Mouse (Mus musculus) forebrain, embryonic 14.5 days (tissue): ENCODE data around the gene Il17re. TPM values are rescaled to one million over a fixed set of nuclear protein-coding genes. Genes with fewer than 3 reads are reported as not detected.
A peak's percentile ranks its signal among the peaks of the same experiment; 100 is the strongest.

Experiments used
- ATAC-seq: fragments of 200-750 bp; cut with Nextera tagmentation; 2 replicates; pipeline ENCODE4 v1.8.0; 2017; ENCODE audit warnings: mild to moderate bottlenecking, moderate library complexity
- DNase-seq: peaks from one replicate; pipeline ENCODE4 v3.0.0-alpha.2; 2015; ENCODE audit warnings: low spot score
- H3K27ac ChIP-seq: fragments of 300-500 bp; sonication (generic); 2 replicates; pipeline ENCODE4 v1.5.1; 2014; ENCODE audit warnings: low read depth, mild to moderate bottlenecking, control low read depth, low read length, moderate library complexity
- H3K27me3 ChIP-seq: fragments of 300-500 bp; sonication (generic); replicated peaks from 2 replicates; pipeline ENCODE4 v1.6.1; 2014; ENCODE audit warnings: low read length, control low read depth, mixed read lengths; ENCODE audit not compliant: control insufficient read depth, insufficient read depth
- H3K36me3 ChIP-seq: fragments of 300-500 bp; sonication (generic); 2 replicates; pipeline ENCODE4 v1.6.1; 2014; ENCODE audit warnings: low read length, control low read depth; ENCODE audit not compliant: control insufficient read depth, insufficient read depth
- H3K4me1 ChIP-seq: fragments of 300-500 bp; sonication (generic); 2 replicates; pipeline ENCODE4 v1.6.1; 2014; ENCODE audit warnings: antibody characterized with exemption, low read length, control low read depth; ENCODE audit not compliant: control insufficient read depth, insufficient read depth
- H3K4me2 ChIP-seq: fragments of 300-500 bp; sonication (generic); 2 replicates; pipeline ENCODE4 v1.6.1; 2014; ENCODE audit warnings: mild to moderate bottlenecking, control low read depth, low read length
- H3K4me3 ChIP-seq: fragments of 300-500 bp; sonication (generic); 2 replicates; pipeline ENCODE4 v1.5.1; 2014; ENCODE audit warnings: low read depth, low read length, control low read depth
- H3K9ac ChIP-seq: fragments of 300-500 bp; sonication (generic); 2 replicates; pipeline ENCODE4 v1.6.1; 2014; ENCODE audit warnings: mild to moderate bottlenecking, low read length, control low read depth, moderate library complexity
- H3K9me3 ChIP-seq: fragments of 300-500 bp; sonication (generic); replicated peaks from 2 replicates; pipeline ENCODE4 v1.6.1; 2016; ENCODE audit warnings: low read length, control low read depth, mixed read lengths; ENCODE audit not compliant: control insufficient read depth
- WGBS: fragments of 180-500 bp; shearing (Covaris S2); extraction: QIAGEN DNeasy Blood & Tissue Kit; methylation state at CpG from one replicate; pipeline ENCODE4 v1.1.7; 2014; 5-methylcytosine and 5-hydroxymethylcytosine counted together
- polyA plus RNA-seq: library from polyadenylated mRNA; unstranded; fragments of >200 nt; fragmentation: Nextera tagmentation; extraction: Ambion mirVana; gene quantifications from 2 replicates; pipeline ENCODE4 v1.2.1, GENCODE M21; 2014

The Il17re gene
- polyA plus RNA-seq, 1 experiment from 2014 or later, result not detected

DNA sequence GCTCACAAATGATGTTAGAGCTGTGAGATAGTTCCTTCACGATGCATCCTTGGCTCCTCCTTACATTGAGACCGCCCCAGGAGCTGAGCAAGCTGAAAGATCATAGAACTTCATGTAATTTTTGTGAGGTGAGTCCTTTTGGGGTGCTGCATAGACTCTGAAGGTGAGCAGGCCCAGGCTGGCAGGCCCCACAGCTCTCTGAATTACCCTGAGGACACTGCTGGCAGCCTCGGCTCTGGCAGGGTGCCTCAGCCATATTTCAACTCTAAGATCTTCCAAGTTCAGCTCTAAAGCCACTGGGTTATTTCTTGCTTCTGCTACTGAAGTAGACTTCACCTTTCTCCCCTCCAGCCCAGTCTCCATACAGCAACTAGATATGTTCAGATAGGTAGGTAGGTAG is 17.6 kb upstream of the Il17re start:
- Histone ChIP-seq H3K4me2 (no peak overlapping the region), H3K27me3 (no peaks in the 10 kb centered on the region), H3K4me1 (0 out of 2 replicates have a peak, but pooled peaks cover 7% of the 10 kb centered on the region), H3K4me3 (no peak overlapping the region), H3K9ac (no peak overlapping the region), H3K9me3 (no peaks in the 10 kb centered on the region), H3K27ac (no peak overlapping the region), H3K36me3 (no peaks in the 10 kb centered on the region)
- DNase-seq (no peak), ATAC-seq (no peak)
- 86% methylated on average over 3 of the region's 3 CpGs for WGBS

DNA sequence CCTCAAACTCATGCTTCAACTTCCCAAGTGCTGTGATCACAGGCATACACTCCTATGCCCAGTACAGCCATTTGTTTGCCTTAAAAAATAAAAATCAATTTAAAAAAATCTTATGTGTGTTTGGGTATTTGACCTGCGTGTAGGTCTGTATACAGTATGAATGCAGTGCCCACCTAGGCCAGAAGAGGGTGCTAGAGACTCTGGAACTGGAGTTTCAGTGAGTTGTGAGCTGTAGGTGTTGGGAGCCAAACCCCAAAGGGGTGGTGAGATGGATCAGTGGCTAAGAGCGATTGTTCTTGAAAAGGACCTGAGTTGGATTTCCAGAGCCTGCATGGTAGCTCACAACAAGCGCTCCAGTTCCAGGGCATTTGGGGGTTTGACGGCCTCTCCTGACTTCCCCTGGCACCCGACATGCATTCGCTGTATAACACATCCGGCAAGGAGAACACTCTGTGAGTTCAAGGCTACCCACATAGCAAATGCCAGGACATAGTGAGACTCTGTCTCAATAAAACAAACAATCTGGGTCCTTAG is 17.1 kb upstream of the Il17re start:
- DNase-seq (peak; percentile 84), ATAC-seq (peak; percentile 49; the same call in 1 of the 2 replicates)
- Histone ChIP-seq H3K27ac (no peak overlapping the region), H3K4me1 (0 out of 2 replicates have a peak, but pooled peaks cover 7% of the 10 kb centered on the region), H3K9ac (no peak overlapping the region), H3K36me3 (no peaks in the 10 kb centered on the region), H3K4me3 (no peak overlapping the region), H3K9me3 (no peaks in the 10 kb centered on the region), H3K27me3 (no peaks in the 10 kb centered on the region), H3K4me2 (no peak overlapping the region)
- WGBS, result 55% methylated on average over 7 of the region's 7 CpGs

DNA sequence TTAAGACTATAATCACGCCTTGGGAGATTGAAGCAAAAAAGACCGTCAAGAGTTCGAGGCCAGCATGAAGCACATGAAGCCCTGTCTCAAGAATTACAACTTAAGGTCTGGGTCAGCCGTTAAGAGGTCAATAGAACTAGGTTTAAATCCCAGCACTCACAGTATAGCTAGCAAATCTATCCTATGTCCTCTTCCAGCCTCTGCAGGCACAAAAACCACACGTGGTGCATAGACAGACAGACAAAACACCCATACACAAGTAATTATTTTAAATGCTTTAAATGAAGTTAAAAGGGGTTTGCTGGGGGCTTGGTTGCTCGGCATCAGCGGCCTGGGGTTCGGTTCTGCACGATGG is 16.2 kb upstream of the Il17re start:
- Histone ChIP-seq H3K27ac (0 out of 2 replicates have a peak overlapping the region, but pooled peaks have one; percentile 31), H3K27me3 (no peaks in the 10 kb centered on the region), H3K36me3 (peaks cover 3% of the 10 kb centered on the region), H3K4me3 (peak overlapping the region; percentile 92), H3K4me1 (0 out of 2 replicates have a peak, but pooled peaks cover 7% of the 10 kb centered on the region), H3K9me3 (no peaks in the 10 kb centered on the region), H3K4me2 (peak overlapping the region; percentile 79), H3K9ac (peak overlapping the region; percentile 90)
- peak; percentile 24 for ATAC-seq
- WGBS, result 42% methylated on average over 9 of the region's 9 CpGs
- DNase-seq, result no peak

DNA sequence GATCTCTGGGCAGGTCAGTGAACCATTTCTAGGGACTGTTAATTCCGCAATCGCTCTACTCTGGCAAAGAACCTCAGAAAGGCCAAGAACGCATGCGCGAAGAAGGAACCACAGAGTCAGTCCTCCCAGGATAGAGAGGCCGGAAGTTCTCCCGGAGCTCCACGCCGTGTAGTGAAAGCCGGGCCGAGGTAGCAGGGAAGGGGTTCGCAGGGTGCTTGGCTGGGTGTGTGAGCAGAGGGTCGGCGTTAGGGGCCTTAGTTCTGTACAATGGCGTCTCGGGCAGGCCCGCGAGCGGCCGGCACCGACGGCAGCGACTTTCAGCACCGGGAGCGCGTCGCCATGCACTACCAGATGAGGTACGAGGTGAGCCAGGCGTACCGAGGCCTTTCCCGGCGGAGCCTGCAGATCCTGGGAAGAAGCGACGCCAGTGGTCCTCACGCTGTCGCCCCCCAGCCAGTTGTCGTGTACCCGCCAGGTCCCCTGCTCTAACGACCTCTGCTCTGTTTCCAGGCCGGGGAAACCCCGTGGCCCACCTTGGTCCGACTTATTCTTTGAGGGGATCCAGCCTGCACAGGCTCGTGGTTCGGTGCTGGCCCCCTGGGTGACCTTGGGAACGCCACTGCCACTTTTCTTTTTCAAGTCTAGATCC is 15.7 kb upstream of the Il17re start, which contains the start of gene Jagn1:
Gene Jagn1 (plus strand): TSS at position 128 of the 649 bp plus-strand sequence.
- Histone ChIP-seq H3K9me3 (no peaks in the 10 kb centered on the region), H3K4me3 (peak within 1 kb of the TSS; percentile 92), H3K4me1 (0 out of 2 replicates have a peak, but pooled peaks cover 7% of the 10 kb centered on the region), H3K36me3 (peaks cover 8% of the 10 kb centered on the region), H3K27me3 (no peaks in the 10 kb centered on the region), H3K27ac (peak within 1 kb of the TSS; percentile 63), H3K9ac (peak within 1 kb of the TSS; percentile 90), H3K4me2 (peak within 1 kb of the TSS; percentile 79)
- ATAC-seq (peak; percentile 95), DNase-seq (peak; percentile 97)
- under 1% methylated on average over 45 of the region's 45 CpGs for WGBS

DNA sequence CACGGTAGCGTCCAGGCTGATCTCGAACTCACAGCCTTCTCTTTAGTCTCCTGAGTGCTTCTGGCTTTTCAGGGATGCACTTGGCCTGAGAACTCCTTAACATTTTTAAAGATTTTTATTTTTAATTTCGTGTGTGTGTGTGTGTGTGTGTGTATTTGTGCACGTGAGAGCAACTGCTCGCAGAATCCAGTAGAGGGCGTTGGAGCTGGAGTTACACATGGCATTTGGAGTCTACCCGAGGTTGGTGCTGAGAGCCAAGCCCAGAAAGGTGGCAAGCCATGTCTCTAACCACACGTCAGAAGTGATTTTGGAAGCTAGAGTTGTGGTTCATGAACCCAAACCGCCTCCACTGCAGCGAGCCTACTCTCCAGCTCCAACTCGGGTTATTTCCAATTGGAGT is 15.2 kb upstream of the Il17re start:
- 0 out of 2 replicates have a peak, but pooled peaks cover 7% of the 10 kb centered on the region for H3K4me1 ChIP-seq
- H3K27me3 ChIP-seq, result no peaks in the 10 kb centered on the region
- no peak for DNase-seq
- no peak for ATAC-seq
- peak overlapping the region; percentile 92 for H3K4me3 ChIP-seq
- H3K9ac ChIP-seq, result peak overlapping the region; percentile 90
- peaks cover 13% of the 10 kb centered on the region for H3K36me3 ChIP-seq
- peak overlapping the region; percentile 79 for H3K4me2 ChIP-seq
- no peaks in the 10 kb centered on the region for H3K9me3 ChIP-seq
- H3K27ac ChIP-seq, result no peak overlapping the region
- WGBS, result 42% methylated on average over 12 of the region's 12 CpGs

DNA sequence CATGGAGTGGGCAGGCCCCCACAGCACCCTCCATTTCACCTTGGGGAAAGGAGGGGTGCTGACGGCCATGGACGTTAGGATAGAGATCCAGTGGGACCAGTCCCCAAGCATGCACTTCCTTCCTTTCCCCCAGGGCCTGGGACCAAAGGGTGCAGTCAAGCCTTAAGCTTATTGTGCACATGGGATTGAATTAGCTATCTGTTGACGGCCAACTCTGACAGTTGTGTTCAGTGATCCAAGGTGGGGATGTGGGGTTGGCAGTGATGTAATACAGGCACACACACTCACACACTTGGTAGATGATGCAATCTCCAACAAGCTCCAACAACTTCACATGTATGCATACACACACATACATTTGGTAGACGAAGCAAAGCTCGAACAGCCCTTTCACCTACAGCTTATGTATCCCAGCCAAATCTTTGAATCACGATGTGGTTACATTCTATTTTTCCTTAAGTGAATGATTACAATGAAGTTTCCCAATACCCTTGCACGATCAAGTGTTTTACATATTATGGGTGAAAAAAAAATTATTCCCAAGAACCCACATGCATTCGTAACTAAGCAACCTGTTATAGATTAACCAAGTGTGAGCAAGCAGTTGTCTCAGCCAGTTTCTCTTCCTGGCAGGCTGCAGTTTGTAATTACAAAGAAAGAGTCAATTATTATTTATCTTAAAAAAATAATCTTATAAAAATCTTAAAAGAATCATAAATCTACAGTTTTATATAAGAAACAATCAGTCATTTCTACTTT is 13.9 kb upstream of the Il17re start:
- Histone ChIP-seq H3K4me1 (0 out of 2 replicates have a peak, but pooled peaks cover 7% of the 10 kb centered on the region), H3K36me3 (peaks cover 24% of the 10 kb centered on the region), H3K27ac (no peak overlapping the region), H3K27me3 (no peaks in the 10 kb centered on the region), H3K9ac (no peak overlapping the region), H3K9me3 (no peaks in the 10 kb centered on the region), H3K4me2 (no peak overlapping the region), H3K4me3 (no peak overlapping the region)
- no peak for DNase-seq
- WGBS, result 90% methylated on average over 6 of the region's 8 CpGs
- ATAC-seq, result no peak

DNA sequence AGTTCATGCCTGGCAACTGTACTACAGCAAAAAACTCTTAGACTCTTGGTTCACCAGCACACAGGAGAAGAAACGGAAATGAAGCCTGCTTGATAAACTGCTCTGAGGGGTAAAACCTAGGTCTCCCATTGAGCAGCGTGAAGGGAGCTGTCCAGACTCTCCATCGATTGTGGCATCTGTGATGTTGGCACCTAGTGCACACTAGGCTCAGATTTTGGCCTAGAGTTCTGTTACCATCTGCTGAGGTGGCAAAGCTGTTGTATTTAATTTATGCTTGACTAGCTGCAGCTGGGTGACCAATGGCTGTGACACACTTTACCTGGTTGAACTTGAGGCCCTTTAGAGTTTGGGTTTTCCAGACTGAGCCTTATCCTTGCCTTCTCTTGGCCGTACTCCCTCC is 10.6 kb upstream of the Il17re start:
- Histone ChIP-seq H3K9ac (no peak overlapping the region), H3K9me3 (no peaks in the 10 kb centered on the region), H3K4me1 (0 out of 2 replicates have a peak, but pooled peaks cover 9% of the 10 kb centered on the region), H3K27ac (no peak overlapping the region), H3K4me2 (no peak overlapping the region), H3K4me3 (no peak overlapping the region), H3K27me3 (no peaks in the 10 kb centered on the region), H3K36me3 (peaks cover 24% of the 10 kb centered on the region)
- 83% methylated on average over 4 of the region's 4 CpGs for WGBS
- DNase-seq, result peak; percentile 38
- peak; percentile 22; the same call in 1 of the 2 replicates for ATAC-seq

DNA sequence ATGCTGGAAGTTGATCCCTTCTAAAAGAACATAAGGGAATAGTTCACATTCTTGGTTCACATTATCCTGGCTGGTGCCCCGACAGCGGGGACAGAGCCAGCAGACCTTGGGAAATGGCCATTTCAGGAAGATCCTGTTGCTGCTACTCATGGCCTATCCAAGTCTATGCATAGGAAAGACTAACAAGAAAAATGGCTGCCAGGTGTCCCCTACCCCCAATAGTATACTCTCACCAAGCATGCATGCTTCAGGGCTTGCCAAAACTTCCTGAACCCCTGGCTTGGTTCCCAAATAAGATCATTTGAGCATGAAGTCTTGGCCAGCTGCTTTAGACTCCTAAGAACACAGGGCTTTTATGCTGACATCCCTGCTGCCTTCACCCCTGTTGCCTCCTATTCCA is 6.4 kb upstream of the Il17re start:
- Histone ChIP-seq H3K27ac (no peak overlapping the region), H3K4me2 (no peak overlapping the region), H3K36me3 (peaks cover 23% of the 10 kb centered on the region), H3K4me3 (no peak overlapping the region), H3K4me1 (0 out of 2 replicates have a peak, but pooled peaks cover 2% of the 10 kb centered on the region), H3K9me3 (no peaks in the 10 kb centered on the region), H3K27me3 (no peaks in the 10 kb centered on the region), H3K9ac (no peak overlapping the region)
- 75% methylated on average over 2 of the region's 2 CpGs for WGBS
- no peak for ATAC-seq
- DNase-seq, result peak; percentile 63
